Comparison of ENCODE assay signal across 27 mouse cellular contexts in the genomic region with DNA sequence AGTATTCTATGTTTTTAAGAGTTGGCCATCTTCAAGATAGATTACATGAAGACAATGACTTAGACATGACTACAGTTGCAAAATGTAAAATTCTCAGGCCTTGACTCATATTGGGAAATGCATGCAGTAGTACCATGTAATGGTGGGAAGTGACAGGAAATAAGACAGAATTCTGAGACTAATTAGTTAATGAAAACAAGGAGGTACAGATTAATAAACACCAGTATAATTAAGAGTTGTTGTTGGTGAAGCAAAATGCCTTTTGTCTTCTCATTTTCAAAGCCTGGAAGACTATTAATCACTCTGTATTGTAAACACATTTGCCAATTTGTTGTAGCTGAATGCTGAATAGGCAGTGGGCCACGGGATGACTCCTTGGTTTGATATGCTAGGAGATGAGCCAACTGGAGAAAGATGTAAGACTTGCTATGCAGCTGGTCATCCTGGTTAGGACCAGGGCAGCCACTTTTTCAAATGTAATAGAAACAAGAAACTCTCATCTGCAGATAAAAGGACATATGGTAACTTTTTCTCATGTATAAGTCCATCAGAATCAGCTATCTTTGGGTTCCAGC.
A peak's percentile ranks its signal among the peaks of the same experiment; 100 is the strongest.
DNase-seq lines count a peak whose midpoint lies in the region; TF ChIP-seq lines count a peak whose summit lies in the region.
"Had no signal": no experiment of that assay in that cellular context is flagged by ENCODE, and none has a peak within 500 bp of the region (broad histone marks: within the 10 kb centered on the region; RNA-seq: fewer than 3 reads in every experiment).

No protein-coding gene starts in this region.

- no peak overlapping the region for H3K4me3 ChIP-seq in gastrocnemius, adult 2 months
- H3K4me3 ChIP-seq: embryonic facial prominence, embryonic 12.5 days; forebrain, embryonic 10.5 days; forebrain, embryonic 15.5 days; heart, adult 2 months; heart, embryonic 12.5 days; left cerebral cortex, adult 2 months; limb, embryonic 12.5 days; liver, embryonic 15.5 days; midbrain, embryonic 13.5 days had no signal

- H3K27ac ChIP-seq in gastrocnemius, adult 2 months, result no peak overlapping the region
- H3K27ac ChIP-seq: embryonic facial prominence, embryonic 12.5 days; forebrain, embryonic 10.5 days; forebrain, embryonic 15.5 days; heart, adult 2 months; hindbrain, embryonic 14.5 days; left cerebral cortex, adult 2 months; limb, embryonic 12.5 days; liver, embryonic 15.5 days; macrophage; midbrain, embryonic 13.5 days had no signal

- DNase-seq in lung, postnatal 10 days, result peak; percentile 46
- DNase-seq in lung, adult 18-20 months, result no peak
- peak; percentile 92 for DNase-seq in Muller cell, postnatal 12 days (ENCODE audit: inconsistent ontology term)
- DNase-seq in gastrocnemius, adult 2 months, result peak; percentile 29
- peak; percentile 4 to 18 for DNase-seq in lung, postnatal 4 days
- DNase-seq in cerebellum, postnatal 36 days, result no peak
- no peak for DNase-seq in embryo, embryonic 10 days (ENCODE audit: low spot score)
- DNase-seq: adrenal gland, adult 8-10 months; cerebellum, adult 8-10 months; cerebellum, postnatal 25 days; embryo, embryonic 11 days; heart, adult 2 months; kidney, postnatal 14 days; retina, postnatal 1 day; right cerebral cortex, postnatal 14 days; spleen, adult 18-20 months; thymus, postnatal 25 days had no signal

- no peak for TF ChIP-seq CTCF in gastrocnemius, adult 2 months (IDR thresholded peaks at IDR 0.05)

- intact Hi-C loops in gastrocnemius, adult 2 months (cut with DNase I), result no loop called here

Comparison
In these comparisons a context has a peak if more than half of its experiments do, and no peak if none do; other contexts are left out.
1. DNase-seq: peak in lung, postnatal 10 days (single experiment), Muller cell, postnatal 12 days (single experiment), gastrocnemius, adult 2 months (single experiment) and lung, postnatal 4 days (2 of 2); none in lung, adult 18-20 months (0 of 2), cerebellum, postnatal 36 days (0 of 2) and embryo, embryonic 10 days (single experiment).